Mouse (Mus musculus): ENCODE data around the gene Setx. TPM values are rescaled to one million over a fixed set of nuclear protein-coding genes. Genes with fewer than 3 reads are reported as not detected.

The Setx gene
- polyA plus RNA-seq (2012; rRNA removed) (8.9 and 10.0 TPM in 2 replicates), polyA plus RNA-seq (2014; fragmentation: Nextera tagmentation; extraction: Ambion mirVana) (10.0 and 13.2 TPM in 2 replicates)

GRCm38 (mm10) chr2:29123907-29124569 lies at the start of gene Setx:
Setx (plus strand) TSS chr2:29124181.
- peaks cover 10% of the 10 kb centered on the region for H3K4me1 ChIP-seq (ENCODE audit: control insufficient read depth, insufficient read depth, low read length)
- peak within 1 kb of the TSS; percentile 83 for H3K4me3 ChIP-seq (replicated peaks; ENCODE audit: low read length)
- no peaks in the 10 kb centered on the region for H3K27me3 ChIP-seq (ENCODE audit: control insufficient read depth, insufficient read depth, low read length)
- peaks cover 10% of the 10 kb centered on the region for H3K36me3 ChIP-seq (ENCODE audit: control insufficient read depth, insufficient read depth, low read length)
- ATAC-seq (ENCODE audit: low FRiP score, low read depth): no peak
- no peaks in the 10 kb centered on the region for H3K9me3 ChIP-seq (ENCODE audit: control insufficient read depth, low read length)
- WGBS: 64% methylated on average over 14 of the region's 14 CpGs
- DNase-seq (ENCODE audit: low spot score): no peak
- no peak for TF ChIP-seq POLR2A (IDR thresholded peaks at IDR 0.05; ENCODE audit: borderline replicate concordance, extremely low read depth, insufficient read depth, insufficient read length)
- H3K27ac ChIP-seq (replicated peaks; ENCODE audit: low read depth, low read length): peak within 1 kb of the TSS; percentile 91
- H3K4me2 ChIP-seq (replicated peaks; ENCODE audit: low read depth, low read length, severe bottlenecking): peak within 1 kb of the TSS; percentile 68
- peak within 1 kb of the TSS; percentile 85 for H3K9ac ChIP-seq (ENCODE audit: low read depth, low read length, severe bottlenecking)

GRCm38 (mm10) chr2:29074676-29075075 lies 49.3 kb upstream of the Setx start:
- no peak overlapping the region for H3K4me2 ChIP-seq (replicated peaks; ENCODE audit: low read depth, low read length, severe bottlenecking)
- H3K27me3 ChIP-seq (ENCODE audit: control insufficient read depth, insufficient read depth, low read length): no peaks in the 10 kb centered on the region
- no peak for DNase-seq (ENCODE audit: low spot score)
- 87% methylated on average over 7 of the region's 7 CpGs for WGBS
- no peak overlapping the region for H3K27ac ChIP-seq (replicated peaks; ENCODE audit: low read depth, low read length)
- no peaks in the 10 kb centered on the region for H3K9me3 ChIP-seq (ENCODE audit: control insufficient read depth, low read length)
- peaks cover 82% of the 10 kb centered on the region for H3K36me3 ChIP-seq (ENCODE audit: control insufficient read depth, insufficient read depth, low read length)
- TF ChIP-seq POLR2A (IDR thresholded peaks at IDR 0.05; ENCODE audit: borderline replicate concordance, extremely low read depth, insufficient read depth, insufficient read length): no peak
- H3K4me3 ChIP-seq (replicated peaks; ENCODE audit: low read length): no peak overlapping the region
- no peak for ATAC-seq (ENCODE audit: low FRiP score, low read depth)
- H3K4me1 ChIP-seq (ENCODE audit: control insufficient read depth, insufficient read depth, low read length): no peaks in the 10 kb centered on the region
- no peak overlapping the region for H3K9ac ChIP-seq (ENCODE audit: low read depth, low read length, severe bottlenecking)

DNA sequence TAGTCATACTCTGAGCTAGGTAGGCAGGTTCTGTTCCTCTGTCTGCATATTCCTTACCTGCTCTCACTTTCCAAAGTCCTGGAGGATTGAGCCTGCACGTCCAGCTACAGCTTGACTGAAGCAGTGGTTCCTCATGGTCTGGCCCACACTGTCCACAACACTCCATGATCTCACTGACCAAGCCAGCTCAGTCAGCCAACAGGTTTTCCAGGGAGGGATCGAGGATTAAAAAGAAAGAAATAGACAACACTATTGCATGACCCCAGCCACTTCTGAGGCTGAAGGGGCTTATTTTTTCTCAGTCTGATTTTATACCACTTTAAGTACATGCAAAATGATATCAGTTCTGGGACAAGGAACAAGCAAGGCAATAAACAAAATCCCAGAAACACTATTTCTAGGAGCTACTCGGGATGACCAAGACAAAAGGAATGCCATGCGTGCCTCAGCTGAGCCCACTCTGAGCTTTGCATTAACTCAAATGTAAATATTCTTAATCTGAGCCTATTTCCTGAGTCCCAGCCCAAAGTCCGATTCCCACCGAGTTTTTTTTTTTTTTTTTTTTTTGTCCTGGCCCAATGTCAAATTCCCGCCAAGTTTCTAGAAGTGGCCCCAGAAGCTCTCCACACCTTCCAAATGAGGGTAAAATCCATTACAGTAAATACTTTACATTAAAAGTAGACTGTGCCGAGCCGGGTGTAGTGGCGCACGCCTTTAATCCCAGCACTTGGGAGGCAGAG lies 48.5 kb upstream of the Setx start:
- ATAC-seq (ENCODE audit: low FRiP score, low read depth) (no peak), DNase-seq (ENCODE audit: low spot score) (no peak)
- Histone ChIP-seq H3K4me3 (replicated peaks; ENCODE audit: low read length) (no peak overlapping the region), H3K4me2 (replicated peaks; ENCODE audit: low read depth, low read length, severe bottlenecking) (no peak overlapping the region), H3K4me1 (ENCODE audit: control insufficient read depth, insufficient read depth, low read length) (no peaks in the 10 kb centered on the region), H3K9ac (ENCODE audit: low read depth, low read length, severe bottlenecking) (no peak overlapping the region), H3K27ac (replicated peaks; ENCODE audit: low read depth, low read length) (no peak overlapping the region), H3K9me3 (ENCODE audit: control insufficient read depth, low read length) (no peaks in the 10 kb centered on the region), H3K36me3 (ENCODE audit: control insufficient read depth, insufficient read depth, low read length) (peaks cover 83% of the 10 kb centered on the region), H3K27me3 (ENCODE audit: control insufficient read depth, insufficient read depth, low read length) (no peaks in the 10 kb centered on the region)
- WGBS: 90% methylated on average over 11 of the region's 11 CpGs
- no peak for TF ChIP-seq POLR2A (IDR thresholded peaks at IDR 0.05; ENCODE audit: borderline replicate concordance, extremely low read depth, insufficient read depth, insufficient read length)

- no peak overlapping the region for H3K9ac ChIP-seq (ENCODE audit: low read depth, low read length, severe bottlenecking)
- H3K36me3 ChIP-seq (ENCODE audit: control insufficient read depth, insufficient read depth, low read length): peaks cover 83% of the 10 kb centered on the region
- no peaks in the 10 kb centered on the region for H3K27me3 ChIP-seq (ENCODE audit: control insufficient read depth, insufficient read depth, low read length)
- ATAC-seq (ENCODE audit: low FRiP score, low read depth) (no peak), DNase-seq (ENCODE audit: low spot score) (no peak)
- 87% methylated on average over 2 of the region's 2 CpGs for WGBS
- H3K9me3 ChIP-seq (ENCODE audit: control insufficient read depth, low read length): no peaks in the 10 kb centered on the region
- H3K27ac ChIP-seq (replicated peaks; ENCODE audit: low read depth, low read length): no peak overlapping the region
- no peak overlapping the region for H3K4me3 ChIP-seq (replicated peaks; ENCODE audit: low read length)
- TF ChIP-seq POLR2A (IDR thresholded peaks at IDR 0.05; ENCODE audit: borderline replicate concordance, extremely low read depth, insufficient read depth, insufficient read length): no peak
- H3K4me2 ChIP-seq (replicated peaks; ENCODE audit: low read depth, low read length, severe bottlenecking): no peak overlapping the region
- H3K4me1 ChIP-seq (ENCODE audit: control insufficient read depth, insufficient read depth, low read length): no peaks in the 10 kb centered on the region
These were observed 47.8 kb upstream of the Setx start for GRCm38 (mm10) chr2:29076226-29076625.

DNA sequence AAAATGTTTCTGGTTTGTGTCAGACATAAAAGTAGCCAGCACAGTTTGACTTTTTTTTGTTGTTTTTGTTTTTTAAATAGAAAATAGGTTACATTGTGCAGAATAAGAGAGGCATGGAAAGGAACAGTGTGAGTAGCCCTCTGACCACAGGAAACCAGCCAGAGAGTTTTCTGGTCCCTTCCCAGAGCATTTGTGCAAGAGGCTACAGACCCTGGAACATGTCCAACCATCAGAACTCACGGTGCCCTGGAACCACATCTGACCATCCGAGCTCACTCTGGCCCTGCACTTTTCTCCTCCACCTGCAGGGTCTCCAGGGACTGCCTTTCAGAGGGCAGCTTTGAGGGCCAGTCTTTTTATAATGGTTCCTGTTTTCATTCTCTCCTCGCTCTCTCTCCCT lies 42.0 kb upstream of the Setx start:
- DNase-seq (ENCODE audit: low spot score): no peak
- Histone ChIP-seq H3K27ac (replicated peaks; ENCODE audit: low read depth, low read length) (no peak overlapping the region), H3K27me3 (ENCODE audit: control insufficient read depth, insufficient read depth, low read length) (no peaks in the 10 kb centered on the region), H3K4me1 (ENCODE audit: control insufficient read depth, insufficient read depth, low read length) (no peaks in the 10 kb centered on the region), H3K36me3 (ENCODE audit: control insufficient read depth, insufficient read depth, low read length) (peaks cover 87% of the 10 kb centered on the region), H3K9me3 (ENCODE audit: control insufficient read depth, low read length) (no peaks in the 10 kb centered on the region), H3K4me3 (replicated peaks; ENCODE audit: low read length) (no peak overlapping the region), H3K4me2 (replicated peaks; ENCODE audit: low read depth, low read length, severe bottlenecking) (no peak overlapping the region), H3K9ac (ENCODE audit: low read depth, low read length, severe bottlenecking) (no peak overlapping the region)
- ATAC-seq (ENCODE audit: low FRiP score, low read depth): no peak
- TF ChIP-seq POLR2A (IDR thresholded peaks at IDR 0.05; ENCODE audit: borderline replicate concordance, extremely low read depth, insufficient read depth, insufficient read length): no peak
- WGBS: 61% methylated on average over 3 of the region's 3 CpGs

Data from limb, embryonic 14.5 days (tissue).